Mouse (Mus musculus) bone marrow, adult 2 months (tissue): ENCODE results near the gene Ppib.

Source experiments
- CTCF ChIP-seq: fragments of 200-500 bp; IDR thresholded peaks from 2 replicates; pipeline ENCODE4 v1.5.1; 2011; ENCODE audit warnings: low read length, control low read depth; ENCODE audit not compliant: control insufficient read depth, insufficient read depth
- POLR2A ChIP-seq: fragments of 200-500 bp; IDR thresholded peaks from 2 replicates; pipeline ENCODE4 v1.6.1; 2011; ENCODE audit warnings: low read depth, mild to moderate bottlenecking, control low read depth, low read length, borderline replicate concordance; ENCODE audit not compliant: control insufficient read depth

DNA sequence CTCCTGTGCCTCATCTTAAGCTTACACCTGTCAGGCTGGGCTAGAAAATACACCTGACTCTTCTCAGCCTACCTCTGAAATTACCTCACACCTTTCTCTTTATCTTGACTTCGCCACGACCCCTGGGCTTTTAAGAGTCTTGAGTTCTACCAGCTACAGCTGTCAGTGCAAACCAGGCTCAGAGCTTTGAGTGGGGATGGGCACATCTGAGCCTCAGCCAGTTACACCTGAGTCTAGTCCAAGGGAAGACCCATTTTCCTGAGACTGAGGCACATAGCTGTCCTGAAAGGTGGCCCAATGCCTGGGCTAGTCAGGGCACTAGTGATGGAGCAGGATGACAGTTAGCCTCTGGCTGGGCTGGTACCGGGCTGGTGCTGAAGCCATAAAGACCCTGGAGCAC lies 6.8 kb downstream of the Ppib start:
- TF ChIP-seq CTCF (no peak), POLR2A (no peak)
